Mouse (Mus musculus) kidney, adult 2 months (tissue): ENCODE results near the gene Cdk12.

Experiments used
- CTCF ChIP-seq: fragments of 200-500 bp; conservative IDR thresholded peaks from 2 replicates; pipeline ENCODE4 v1.5.1; 2011; ENCODE audit warnings: low read depth, mild to moderate bottlenecking, control low read depth, low read length, moderate library complexity, mixed read lengths; ENCODE audit not compliant: insufficient read depth, insufficient read length
- POLR2A ChIP-seq: fragments of 200-500 bp; IDR thresholded peaks from one replicate; pipeline ENCODE4 v1.6.1; 2011; ENCODE audit warnings: low read depth, low read length, control low read depth

DNA sequence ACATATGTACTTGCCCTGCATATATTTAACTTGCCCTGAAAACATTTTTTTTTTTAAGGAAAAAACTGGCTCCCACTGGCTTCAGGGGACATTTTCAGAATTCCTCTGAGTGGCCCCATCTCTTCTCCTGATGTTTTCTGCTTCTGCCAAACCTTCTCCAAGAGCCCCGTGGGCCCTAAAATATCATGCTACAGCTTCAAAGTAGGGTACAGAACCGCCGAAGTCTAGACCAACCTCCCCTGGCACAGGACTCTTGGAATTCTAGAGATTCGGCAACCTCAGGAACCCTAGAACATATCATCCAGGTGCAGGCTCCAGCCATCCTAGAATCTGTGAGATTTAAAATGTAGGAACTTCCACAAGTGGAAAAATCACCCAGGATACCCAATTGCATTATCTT, 116.7 kb downstream of the Cdk12 start:
- TF ChIP-seq CTCF (no peak), POLR2A (no peak)
